Mouse (Mus musculus): Measurements from ENCODE around the gene Duxbl1.
"Not testable (repeated sequence)": the region's sequence is repeated elsewhere in the genome, so short reads cannot be mapped to it uniquely, and the experiment has no call there.

- not testable (repeated sequence) for TF ChIP-seq CTCF, POLR2A (IDR thresholded peaks at IDR 0.05; ENCODE audit: extremely low read depth, insufficient read depth, low read length)
Measured at GRCm38 (mm10) chr14:25957861-25958260, 20.5 kb upstream of the Duxbl1 start.
